Mouse (Mus musculus) CH12.LX (cell line): ENCODE data around the gene Hypk. TPM values are rescaled to one million over a fixed set of nuclear protein-coding genes. Genes with fewer than 3 reads are reported as not detected.
A peak's percentile ranks its signal among the peaks of the same experiment; 100 is the strongest.

ENCODE experiments used
- DNase-seq: peaks from one replicate; pipeline ENCODE4 v3.0.0-alpha.2; 2013; ENCODE audit errors: extremely low read depth
- H3K27ac ChIP-seq: 2 replicates; pipeline ENCODE4 v1.5.1; 2012; ENCODE audit warnings: low read depth, mild to moderate bottlenecking, control low read depth, moderate library complexity; ENCODE audit not compliant: insufficient read depth
- H3K27me3 ChIP-seq: replicated peaks from 2 replicates; pipeline ENCODE3; 2012; ENCODE audit warnings: inconsistent platforms
- H3K36me3 ChIP-seq, 2 experiments: replicated peaks in 1 of 2; 2 replicates each; pipeline versions ENCODE3 to v1.6.1; 2012; ENCODE audit warnings: inconsistent platforms in 1 of 2, low read length in 1 of 2, mild to moderate bottlenecking in 1 of 2, mixed read lengths in 1 of 2, moderate library complexity in 1 of 2; ENCODE audit not compliant: control insufficient read depth in 1 of 2, insufficient read depth in 1 of 2
- H3K4me1 ChIP-seq, 2 experiments: 2 replicates each; pipeline ENCODE4 v1.6.1; 2012; ENCODE audit warnings: inconsistent platforms in 1 of 2, moderate library complexity in 1 of 2; ENCODE audit not compliant: insufficient read depth in 2 of 2, control insufficient read depth in 1 of 2
- H3K4me2 ChIP-seq: 2 replicates; pipeline ENCODE4 v1.6.1; 2012; ENCODE audit warnings: low read depth, mild to moderate bottlenecking, control low read depth; ENCODE audit not compliant: poor library complexity, insufficient read depth, severe bottlenecking
- H3K4me3 ChIP-seq, 3 experiments: fragments of 150-350 bp in 1 of 3; sonication (generic) in 1 of 3; replicated peaks in 1 of 3; 2 replicates each; pipeline versions ENCODE3 to v1.5.1; 2011 to 2012; ENCODE audit warnings: low read depth in 2 of 3, low read length in 2 of 3, mild to moderate bottlenecking in 2 of 3, moderate library complexity in 2 of 3, control low read depth in 1 of 3, improper control_type of control experiment in 1 of 3, inconsistent platforms in 1 of 3, mixed read lengths in 1 of 3; ENCODE audit not compliant: poor library complexity in 1 of 3
- H3K79me2 ChIP-seq: replicated peaks from 2 replicates; pipeline ENCODE4 v1.6.1; 2012; ENCODE audit warnings: mild to moderate bottlenecking, moderate library complexity; ENCODE audit not compliant: control insufficient read depth, poor library complexity, insufficient read depth, severe bottlenecking; ENCODE audit errors: extremely low read depth
- H3K9ac ChIP-seq: 2 replicates; pipeline ENCODE4 v1.6.1; 2012; ENCODE audit warnings: low read depth, mild to moderate bottlenecking, control low read depth, moderate library complexity; ENCODE audit not compliant: insufficient read depth
- H3K9me3 ChIP-seq: replicated peaks from 2 replicates; pipeline ENCODE3; 2012; ENCODE audit warnings: low read length, inconsistent platforms, mixed read lengths
- BHLHE40 ChIP-seq: IDR thresholded peaks from 2 replicates; pipeline ENCODE4 v1.6.1; 2011; ENCODE audit warnings: mild to moderate bottlenecking, low read depth, low read length, improper control_type of control experiment
- CHD2 ChIP-seq: IDR thresholded peaks from 2 replicates; pipeline ENCODE4 v1.6.1; 2011; ENCODE audit warnings: low read length, improper control_type of control experiment
- CTCF ChIP-seq, 2 experiments: IDR thresholded peaks in 1 of 2; conservative IDR thresholded peaks in 1 of 2; 2 replicates each; pipeline ENCODE4 v1.5.1; 2011 to 2012; ENCODE audit warnings: low read depth in 2 of 2, low read length in 2 of 2, improper control_type of control experiment in 1 of 2, inconsistent platforms in 1 of 2, mild to moderate bottlenecking in 1 of 2, moderate library complexity in 1 of 2
- E2F4 ChIP-seq: IDR thresholded peaks from 2 replicates; pipeline ENCODE4 v1.6.1; 2011; ENCODE audit warnings: low read depth, low read length, improper control_type of control experiment; ENCODE audit not compliant: insufficient replicate concordance
- EP300 ChIP-seq: IDR thresholded peaks from 2 replicates; pipeline ENCODE4 v1.6.1; 2011; ENCODE audit warnings: low read length, improper control_type of control experiment
- ETS1 ChIP-seq: conservative IDR thresholded peaks from 2 replicates; pipeline ENCODE4 v1.6.1; 2012; ENCODE audit warnings: low read depth, mild to moderate bottlenecking, inconsistent platforms, low read length, improper control_type of control experiment, moderate library complexity
- GABPA ChIP-seq: IDR thresholded peaks from 2 replicates; pipeline ENCODE4 v1.6.1; 2012; ENCODE audit warnings: low read depth, low read length, improper control_type of control experiment, inconsistent platforms; ENCODE audit not compliant: insufficient replicate concordance
- HCFC1 ChIP-seq: IDR thresholded peaks from 2 replicates; pipeline ENCODE4 v1.6.1; 2012; ENCODE audit warnings: low read depth, mild to moderate bottlenecking, inconsistent platforms, low read length, improper control_type of control experiment
- IRF4 ChIP-seq: IDR thresholded peaks from 2 replicates; pipeline ENCODE4 v1.6.1; 2014; ENCODE audit warnings: low read depth, mild to moderate bottlenecking, inconsistent platforms, low read length, improper control_type of control experiment
- JUN ChIP-seq: IDR thresholded peaks from 2 replicates; pipeline ENCODE4 v1.6.1; 2011; ENCODE audit warnings: low read depth, mild to moderate bottlenecking, low read length, improper control_type of control experiment, moderate library complexity; ENCODE audit not compliant: insufficient read depth
- JUND ChIP-seq: conservative IDR thresholded peaks from 2 replicates; pipeline ENCODE4 v1.6.1; 2011; ENCODE audit warnings: low read depth, low read length, improper control_type of control experiment
- KAT2A ChIP-seq: IDR thresholded peaks from 2 replicates; pipeline ENCODE4 v1.6.1; 2012; ENCODE audit warnings: low read length, improper control_type of control experiment, inconsistent platforms; ENCODE audit not compliant: insufficient replicate concordance
- MAFK ChIP-seq: IDR thresholded peaks from 2 replicates; pipeline ENCODE4 v1.6.1; 2011; ENCODE audit warnings: low read length, improper control_type of control experiment; ENCODE audit not compliant: insufficient replicate concordance
- MAZ ChIP-seq: IDR thresholded peaks from 2 replicates; pipeline ENCODE4 v1.6.1; 2012; ENCODE audit warnings: low read depth, mild to moderate bottlenecking, inconsistent platforms, low read length, improper control_type of control experiment, moderate library complexity
- MEF2A ChIP-seq: IDR thresholded peaks from 2 replicates; pipeline ENCODE4 v1.6.1; 2014; ENCODE audit warnings: low read depth, mild to moderate bottlenecking, inconsistent platforms, low read length, improper control_type of control experiment, borderline replicate concordance
- MXI1 ChIP-seq: IDR thresholded peaks from 2 replicates; pipeline ENCODE4 v1.6.1; 2011; ENCODE audit warnings: mild to moderate bottlenecking, low read depth, low read length, improper control_type of control experiment
- NRF1 ChIP-seq: IDR thresholded peaks from 2 replicates; pipeline ENCODE4 v1.6.1; 2014; ENCODE audit warnings: low read depth, mild to moderate bottlenecking, inconsistent platforms, low read length, improper control_type of control experiment, moderate library complexity
- PAX5 ChIP-seq: IDR thresholded peaks from 2 replicates; pipeline ENCODE4 v1.6.1; 2012; ENCODE audit warnings: low read length, inconsistent platforms, mixed read lengths
- POLR2A ChIP-seq: IDR thresholded peaks from 2 replicates; pipeline ENCODE4 v1.6.1; 2011; ENCODE audit warnings: low read depth, mild to moderate bottlenecking, improper control_type of control experiment, low read length
- RAD21 ChIP-seq: IDR thresholded peaks from 2 replicates; pipeline ENCODE4 v1.6.1; 2011; ENCODE audit warnings: low read depth, mild to moderate bottlenecking, low read length, improper control_type of control experiment, moderate library complexity
- RCOR1 ChIP-seq: conservative IDR thresholded peaks from 2 replicates; pipeline ENCODE4 v1.6.1; 2012; ENCODE audit warnings: low read depth, mild to moderate bottlenecking, inconsistent platforms, low read length, improper control_type of control experiment
- SIN3A ChIP-seq: IDR thresholded peaks from 2 replicates; pipeline ENCODE4 v1.6.1; 2012; ENCODE audit warnings: low read length, improper control_type of control experiment, inconsistent platforms
- TBP ChIP-seq: conservative IDR thresholded peaks from 2 replicates; pipeline ENCODE4 v1.6.1; 2011; ENCODE audit warnings: low read depth, low read length, improper control_type of control experiment
- TCF12 ChIP-seq: IDR thresholded peaks from 2 replicates; pipeline ENCODE4 v1.6.1; 2014; ENCODE audit warnings: low read depth, mild to moderate bottlenecking, inconsistent platforms, low read length, improper control_type of control experiment
- USF1 ChIP-seq: IDR thresholded peaks from 2 replicates; pipeline ENCODE4 v1.6.1; 2014; ENCODE audit warnings: low read depth, mild to moderate bottlenecking, inconsistent platforms, low read length, improper control_type of control experiment
- USF2 ChIP-seq: conservative IDR thresholded peaks from 2 replicates; pipeline ENCODE4 v1.6.1; 2011; ENCODE audit warnings: low read depth, low read length, improper control_type of control experiment
- ZC3H11A ChIP-seq: IDR thresholded peaks from 2 replicates; pipeline ENCODE4 v1.6.1; 2012; ENCODE audit warnings: low read depth, mild to moderate bottlenecking, inconsistent platforms, low read length, improper control_type of control experiment
- ZKSCAN1 ChIP-seq: IDR thresholded peaks from 2 replicates; pipeline ENCODE4 v1.6.1; 2012; ENCODE audit warnings: low read depth, inconsistent platforms, low read length, improper control_type of control experiment, borderline replicate concordance
- ZMIZ1 ChIP-seq: IDR thresholded peaks from 2 replicates; pipeline ENCODE4 v1.6.1; 2012; ENCODE audit warnings: low read depth, mild to moderate bottlenecking, inconsistent platforms, low read length, improper control_type of control experiment
- ZNF384 ChIP-seq: IDR thresholded peaks from 2 replicates; pipeline ENCODE4 v1.6.1; 2012; ENCODE audit warnings: low read depth, low read length, improper control_type of control experiment, inconsistent platforms
- dilution Hi-C: fragments of 300-500 bp; cut with MboI; formaldehyde crosslinking; loops from 2 replicates; pipeline ENCODE4 v1.14.3; 2020; ENCODE audit warnings: low sequenced_read_pairs; ENCODE audit not compliant: extremely low pct_unique_long_range_greater_than_20kb, extremely low pct_ligation_motif_present
- in situ Hi-C: fragments of 300-500 bp; cut with MboI; formaldehyde crosslinking; loops from 3 replicates; pipeline ENCODE4 v1.14.3; 2019; ENCODE audit warnings: low sequenced_read_pairs, low pct_ligation_motif_present, low pct_unique_long_range_greater_than_20kb, mixed read lengths
- polyA plus RNA-seq: library from polyadenylated mRNA; unstranded; fragments of >175 nt; gene quantifications from 2 replicates; pipeline ENCODE4 v1.2.1, GENCODE M21; 2012; ENCODE audit warnings: low read depth; ENCODE audit not compliant: insufficient read length
- total RNA-seq, 2 experiments: library from RNA; depleted of rRNA; stranded (reverse); fragments of 300-350 nt in 1 of 2; fragments of >200 nt in 1 of 2; gene quantifications; 2 replicates each; pipeline ENCODE4 v1.2.3; 2012 to 2014

Hypk gene
- total and polyA plus RNA-seq, 3 experiments = 11.7 to 119 (median 15.4) TPM

- Histone ChIP-seq H3K27me3 (peaks cover 21% of the 10 kb centered on the region), H3K9me3 (no peaks in the 10 kb centered on the region), H3K27ac (no peak overlapping the region), H3K79me2 (no peaks in the 10 kb centered on the region), H3K36me3 (peaks cover 21 to 32% of the 10 kb centered on the region in 2 experiments), H3K9ac (no peak overlapping the region), H3K4me2 (no peak overlapping the region), H3K4me3 (no peak overlapping the region), H3K4me1 (peaks cover 6 to 30% of the 10 kb centered on the region in 2 experiments)
- in situ Hi-C loops = no loop called here
- no peak for DNase-seq
- dilution Hi-C loops = no loop called here
- TF ChIP-seq MXI1 = no peak
- TF ChIP-seq KAT2A = no peak
- no peak for TF ChIP-seq ZKSCAN1
- no peak for TF ChIP-seq E2F4
- no peak for TF ChIP-seq MEF2A
- TF ChIP-seq JUN = no peak
- no peak for TF ChIP-seq MAFK
- no peak for TF ChIP-seq CHD2
- TF ChIP-seq TCF12 = no peak
- no peak for TF ChIP-seq BHLHE40
- TF ChIP-seq ZC3H11A = no peak
- TF ChIP-seq ETS1 = no peak
- no peak for TF ChIP-seq GABPA
- TF ChIP-seq RCOR1 = no peak
- no peak for TF ChIP-seq USF1
- no peak for TF ChIP-seq EP300
Measured at GRCm38 (mm10) chr2:121440834-121441605, 12.1 kb upstream of the Hypk start.

DNA sequence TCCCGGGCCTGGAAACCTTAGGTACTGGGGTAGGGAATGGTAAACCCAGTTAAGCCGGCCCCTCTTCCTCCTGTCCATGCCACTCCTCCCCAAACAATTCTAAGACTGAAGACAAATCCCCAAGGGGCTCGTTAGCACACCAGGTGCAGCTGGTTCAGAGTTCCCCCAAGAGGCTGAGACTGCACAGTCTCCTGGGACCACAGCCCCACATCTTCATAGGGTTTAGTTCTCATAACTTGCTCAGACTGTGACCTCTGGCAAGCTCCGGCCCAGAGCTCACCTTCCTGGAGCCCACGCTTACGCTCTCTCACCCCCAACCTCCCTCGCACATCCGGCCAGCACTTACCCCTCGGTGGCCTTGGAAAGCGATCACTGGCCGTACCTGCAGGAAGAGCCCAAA lies 11.3 kb upstream of the Hypk start:
- Histone ChIP-seq H3K4me3 (peak overlapping the region in 1 of 3 experiments; percentile 25), H3K27me3 (peaks cover 28% of the 10 kb centered on the region), H3K36me3 (peaks cover 21 to 29% of the 10 kb centered on the region in 2 experiments), H3K79me2 (no peaks in the 10 kb centered on the region), H3K9ac (no peak overlapping the region), H3K4me1 (peaks cover 6 to 30% of the 10 kb centered on the region in 2 experiments), H3K27ac (no peak overlapping the region), H3K9me3 (no peaks in the 10 kb centered on the region), H3K4me2 (peak overlapping the region; percentile 90)
- peak; percentile 95 for DNase-seq
- dilution Hi-C loops = no loop called here
- in situ Hi-C loops = no loop called here
- no peak for TF ChIP-seq MXI1
- no peak for TF ChIP-seq RCOR1
- TF ChIP-seq ZKSCAN1 = no peak
- TF ChIP-seq EP300 = peak; percentile 88
- peak; percentile 90 for TF ChIP-seq IRF4
- TF ChIP-seq MAZ = peak; percentile 78
- no peak for TF ChIP-seq ZC3H11A
- TF ChIP-seq ZNF384 = no peak
- no peak for TF ChIP-seq GABPA
- 0 out of 2 replicates have a peak, but pooled peaks have one; percentile 32 for TF ChIP-seq POLR2A
- no peak for TF ChIP-seq RAD21
- TF ChIP-seq CHD2 = no peak
- peak; percentile 85 for TF ChIP-seq MAFK
- TF ChIP-seq BHLHE40 = peak; percentile 78
- TF ChIP-seq USF1 = no peak
- no peak for TF ChIP-seq NRF1
- TF ChIP-seq TBP = no peak
- no peak for TF ChIP-seq HCFC1
- no peak for TF ChIP-seq USF2
- no peak; the same call in 1 of the 2 replicates for TF ChIP-seq SIN3A
- TF ChIP-seq PAX5 = no peak
- no peak for TF ChIP-seq CTCF (conservative IDR thresholded peaks at IDR 0.05 in 1 of 2, IDR thresholded peaks at IDR 0.05 in 1 of 2; ENCODE audit: low read depth in 2 of 2, low read length in 2 of 2)
- TF ChIP-seq MEF2A = peak; percentile 62; the same call in 1 of the 2 replicates
- no peak for TF ChIP-seq ZMIZ1
- TF ChIP-seq JUND = no peak
